Mouse (Mus musculus) heart, embryonic 11.5 days (tissue): ENCODE measurements around the gene Tk1. TPM values are rescaled to one million over a fixed set of nuclear protein-coding genes. Genes with fewer than 3 reads are reported as not detected.
"Not testable (repeated sequence)": the region's sequence is repeated elsewhere in the genome, so short reads cannot be mapped to it uniquely, and the experiment has no call there.

Source experiments
- ATAC-seq: fragments of 200-750 bp; cut with Nextera tagmentation; replicated peaks from 2 replicates; pipeline ENCODE4 v1.8.0; 2017; ENCODE audit warnings: moderate library complexity; ENCODE audit not compliant: insufficient number of reproducible peaks, low FRiP score, low TSS enrichment
- H3K27ac ChIP-seq: fragments of 300-500 bp; sonication (generic); 2 replicates; pipeline ENCODE4 v1.5.1; 2014; ENCODE audit warnings: mild to moderate bottlenecking, low read depth, low read length
- H3K27me3 ChIP-seq: fragments of 300-500 bp; sonication (generic); 2 replicates; pipeline ENCODE4 v1.6.1; 2014; ENCODE audit warnings: mild to moderate bottlenecking, low read length, mixed read lengths; ENCODE audit not compliant: control insufficient read depth, insufficient read depth
- H3K36me3 ChIP-seq: fragments of 300-500 bp; sonication (generic); 2 replicates; pipeline ENCODE4 v1.6.1; 2014; ENCODE audit warnings: mild to moderate bottlenecking, low read length, moderate library complexity, mixed read lengths; ENCODE audit not compliant: control insufficient read depth, insufficient read depth
- H3K4me1 ChIP-seq: fragments of 300-500 bp; sonication (generic); 2 replicates; pipeline ENCODE4 v1.6.1; 2014; ENCODE audit warnings: low read length; ENCODE audit not compliant: control insufficient read depth, insufficient read depth
- H3K4me2 ChIP-seq: fragments of 300-500 bp; sonication (generic); 2 replicates; pipeline ENCODE4 v1.6.1; 2014; ENCODE audit warnings: mild to moderate bottlenecking, moderate library complexity
- H3K4me3 ChIP-seq: fragments of 300-500 bp; sonication (generic); 2 replicates; pipeline ENCODE4 v1.5.1; 2014; ENCODE audit warnings: low read depth, low read length
- H3K9ac ChIP-seq: fragments of 300-500 bp; sonication (generic); 2 replicates; pipeline ENCODE4 v1.6.1; 2014; ENCODE audit warnings: mild to moderate bottlenecking, low read depth, low read length, moderate library complexity
- H3K9me3 ChIP-seq: fragments of 300-500 bp; sonication (generic); replicated peaks from 2 replicates; pipeline ENCODE4 v1.6.1; 2016; ENCODE audit warnings: low read length; ENCODE audit not compliant: control insufficient read depth
- WGBS: fragments of 180-500 bp; shearing (Covaris S2); extraction: QIAGEN DNeasy Blood & Tissue Kit; methylation state at CpG from one replicate; pipeline ENCODE4 v1.1.7; 2014; ENCODE audit not compliant: insufficient replicate concordance; 5-methylcytosine and 5-hydroxymethylcytosine counted together
- polyA plus RNA-seq: library from polyadenylated mRNA; unstranded; fragments of >200 nt; fragmentation: Nextera tagmentation; extraction: Ambion mirVana; gene quantifications from 2 replicates; pipeline ENCODE4 v1.2.1, GENCODE M21; 2014

Tk1 gene
- polyA plus RNA-seq, 1 experiment from 2014 or later = 98.5 TPM

DNA sequence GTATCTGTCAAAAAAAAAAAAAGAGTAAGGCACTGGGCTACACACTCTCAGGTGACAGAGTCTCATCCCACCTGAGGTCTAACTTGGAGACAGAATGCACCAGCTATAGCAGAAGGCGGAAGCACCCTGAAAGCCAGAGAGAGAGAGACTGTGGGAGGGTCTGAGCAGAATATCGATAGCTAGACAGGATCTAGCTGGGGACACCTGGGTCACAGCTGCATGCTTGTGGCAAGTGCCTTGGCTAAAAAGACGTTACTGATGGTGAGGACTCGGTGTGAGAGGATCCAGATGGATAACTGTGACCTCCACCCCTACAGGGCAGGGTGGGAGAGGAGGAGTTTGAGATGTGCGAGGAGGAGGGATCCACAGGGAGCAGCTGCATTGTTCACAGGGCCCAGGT is 28.9 kb downstream of the Tk1 start:
- Histone ChIP-seq H3K9me3 (no peaks in the 10 kb centered on the region), H3K27ac (peak overlapping the region; percentile 30; the same call in 1 of the 2 replicates), H3K27me3 (peaks cover 2% of the 10 kb centered on the region; the same call in 1 of the 2 replicates), H3K9ac (no peak overlapping the region), H3K4me1 (peaks cover 23% of the 10 kb centered on the region), H3K4me2 (peak overlapping the region; percentile 9; the same call in 1 of the 2 replicates), H3K4me3 (no peak overlapping the region), H3K36me3 (no peaks in the 10 kb centered on the region)
- WGBS = 38% methylated on average over 5 of the region's 5 CpGs
- ATAC-seq = no peak

DNA sequence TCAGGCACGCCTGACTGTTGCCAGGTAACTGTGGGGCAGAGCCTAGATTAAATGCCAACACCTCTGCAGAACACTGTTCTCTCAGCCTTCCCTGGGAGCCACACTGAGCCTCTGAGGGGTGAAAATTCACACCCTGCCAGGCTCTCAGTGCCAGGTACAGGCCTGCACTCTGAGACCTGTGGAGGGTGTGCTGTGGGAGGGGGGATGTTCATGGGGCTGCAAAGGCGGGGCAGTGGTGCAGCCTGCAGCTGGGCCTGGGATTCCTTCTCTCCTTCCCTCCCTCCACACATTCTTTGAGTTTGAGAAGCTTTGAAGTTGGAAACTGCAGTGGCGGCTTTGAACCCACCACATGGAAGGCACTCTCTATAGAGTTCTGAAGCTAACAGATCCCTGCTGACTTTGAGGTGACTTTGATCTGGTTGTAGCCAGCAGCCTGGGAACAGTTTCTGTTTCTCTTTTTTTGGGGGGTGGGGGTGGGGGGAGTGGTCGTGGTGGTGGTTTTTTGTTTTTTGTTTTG is 31.8 kb downstream of the Tk1 start:
- Histone ChIP-seq H3K4me2 (no peak overlapping the region), H3K27me3 (peaks cover 13% of the 10 kb centered on the region; the same call in 1 of the 2 replicates), H3K27ac (no peak overlapping the region), H3K4me1 (peaks cover 32% of the 10 kb centered on the region), H3K36me3 (no peaks in the 10 kb centered on the region), H3K4me3 (no peak overlapping the region), H3K9me3 (no peaks in the 10 kb centered on the region), H3K9ac (no peak overlapping the region)
- WGBS = 58% methylated on average over 4 of the region's 4 CpGs
- no peak for ATAC-seq

DNA sequence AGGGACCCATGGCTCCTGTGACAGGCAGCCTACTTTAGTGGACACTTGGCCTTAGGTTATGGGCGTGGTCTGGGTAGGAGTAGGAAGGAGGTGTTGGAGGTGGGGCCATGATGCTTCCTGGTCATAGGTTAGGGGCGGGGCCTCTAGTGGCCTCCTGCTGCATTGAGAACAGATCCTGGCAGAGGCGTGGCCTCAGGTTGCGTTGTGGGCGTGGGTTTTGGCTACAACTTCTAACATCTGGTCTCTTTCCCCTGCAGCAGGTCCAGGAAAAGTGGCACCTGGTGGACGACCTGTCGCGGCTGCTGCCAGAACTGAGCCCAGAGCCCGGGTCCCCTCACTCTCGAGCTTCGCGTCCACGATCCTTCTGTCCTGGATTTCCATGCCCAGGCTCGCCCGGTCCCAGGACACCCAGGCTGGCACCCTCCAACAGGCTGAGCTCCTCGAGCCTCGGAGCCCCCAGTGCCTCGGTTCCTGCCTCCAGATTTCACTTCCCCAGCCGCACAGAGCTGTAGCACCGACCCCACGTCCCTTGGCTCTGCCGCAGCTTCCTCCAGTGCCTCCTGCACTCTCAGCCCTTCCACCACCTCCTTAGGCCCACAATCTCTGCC is 33.5 kb downstream of the Tk1 start:
- H3K9me3 ChIP-seq = no peaks in the 10 kb centered on the region
- no peak overlapping the region for H3K27ac ChIP-seq
- 7% methylated on average over 22 of the region's 22 CpGs for WGBS
- peaks cover 21% of the 10 kb centered on the region for H3K4me1 ChIP-seq
- peak overlapping the region; percentile 52 for H3K9ac ChIP-seq
- H3K36me3 ChIP-seq = no peaks in the 10 kb centered on the region
- peak overlapping the region; percentile 66 for H3K4me2 ChIP-seq
- H3K27me3 ChIP-seq = peaks cover 13% of the 10 kb centered on the region; the same call in 1 of the 2 replicates
- H3K4me3 ChIP-seq = peak overlapping the region; percentile 27
- peak; percentile 80 for ATAC-seq

DNA sequence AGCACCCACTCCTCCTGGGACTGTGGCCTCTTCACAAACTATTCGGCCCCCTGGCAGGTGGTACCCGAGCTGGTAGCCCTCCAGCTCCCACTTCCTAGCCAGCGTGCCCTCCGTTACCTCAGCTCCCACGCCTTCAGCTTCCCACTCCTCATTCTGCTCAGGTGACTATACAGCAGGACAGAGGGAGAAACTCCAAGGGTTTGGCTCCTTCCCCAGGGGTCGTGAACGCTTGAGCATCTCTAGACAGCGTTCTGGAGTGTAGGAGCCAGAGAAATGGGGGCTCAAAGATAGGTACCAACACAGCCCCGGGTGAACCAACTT is 34.5 kb downstream of the Tk1 start:
- no peaks in the 10 kb centered on the region for H3K36me3 ChIP-seq
- H3K4me2 ChIP-seq = peak overlapping the region; percentile 3; the same call in 1 of the 2 replicates
- H3K27ac ChIP-seq = no peak overlapping the region
- ATAC-seq = no peak
- WGBS = 77% methylated on average over 9 of the region's 9 CpGs
- no peaks in the 10 kb centered on the region for H3K9me3 ChIP-seq
- no peak overlapping the region for H3K4me3 ChIP-seq
- H3K4me1 ChIP-seq = peaks cover 17% of the 10 kb centered on the region
- H3K9ac ChIP-seq = no peak overlapping the region
- H3K27me3 ChIP-seq = peaks cover 13% of the 10 kb centered on the region; the same call in 1 of the 2 replicates

DNA sequence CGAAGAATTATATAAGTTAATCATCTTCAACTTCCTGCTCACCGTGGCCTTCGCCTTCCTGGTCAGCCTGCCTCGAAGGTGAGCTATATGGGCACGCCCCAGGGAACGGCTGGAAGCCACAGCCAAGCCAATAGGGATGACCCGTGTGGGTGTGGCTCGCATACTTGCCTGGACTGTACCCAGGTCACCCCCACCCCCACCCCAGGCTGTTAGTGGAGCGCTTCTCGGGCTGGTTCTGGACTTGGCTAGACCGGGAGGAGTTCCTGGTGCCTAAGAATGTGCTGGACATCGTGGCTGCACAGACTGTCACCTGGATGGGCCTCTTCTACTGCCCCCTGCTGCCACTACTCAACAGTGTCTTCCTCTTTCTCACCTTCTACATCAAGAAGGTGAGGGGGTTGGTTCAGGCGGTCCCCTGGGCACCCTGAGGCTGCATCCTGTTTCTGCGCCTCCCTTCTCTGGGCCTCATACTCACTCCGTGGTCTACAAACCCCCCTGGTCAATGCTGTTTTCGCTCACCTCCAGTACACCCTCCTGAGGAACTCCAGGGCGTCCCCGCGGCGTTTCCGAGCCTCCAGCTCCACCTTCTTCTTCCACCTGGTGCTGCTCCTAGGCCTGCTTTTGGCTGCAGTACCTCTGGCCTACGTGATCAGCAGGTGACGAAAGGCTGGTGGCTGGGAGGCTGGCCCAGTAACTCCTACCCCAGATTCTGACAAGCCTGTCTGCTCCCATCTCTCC is 35.0 kb downstream of the Tk1 start:
- peak overlapping the region; percentile 6; the same call in 1 of the 2 replicates for H3K4me3 ChIP-seq
- no peak overlapping the region for H3K9ac ChIP-seq
- H3K9me3 ChIP-seq = no peaks in the 10 kb centered on the region
- ATAC-seq = peak; percentile 60; the same call in 1 of the 2 replicates
- H3K36me3 ChIP-seq = no peaks in the 10 kb centered on the region
- WGBS = 30% methylated on average over 23 of the region's 23 CpGs
- H3K27me3 ChIP-seq = peaks cover 13% of the 10 kb centered on the region; the same call in 1 of the 2 replicates
- no peak overlapping the region for H3K27ac ChIP-seq
- peaks cover 17% of the 10 kb centered on the region for H3K4me1 ChIP-seq
- H3K4me2 ChIP-seq = peak overlapping the region; percentile 59

DNA sequence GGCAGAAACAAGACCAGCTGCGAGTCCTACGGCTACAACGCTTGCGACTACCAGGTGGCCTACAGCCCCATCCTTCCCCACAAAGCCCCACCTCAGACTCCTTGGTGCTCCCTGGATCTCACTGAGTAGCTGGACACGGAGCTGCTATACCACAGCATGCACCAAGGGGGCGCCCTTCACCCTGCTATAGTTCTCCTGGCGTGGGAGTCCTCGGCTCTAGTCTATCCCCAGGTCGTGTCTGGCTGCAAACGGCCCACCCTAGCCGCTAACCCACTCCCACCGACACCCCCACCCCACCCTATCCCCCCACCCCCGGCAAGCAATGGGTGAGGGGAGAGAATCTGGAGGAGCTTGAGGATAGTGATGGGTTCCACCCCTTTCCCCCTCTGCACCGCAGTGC is 35.6 kb downstream of the Tk1 start:
- H3K4me2 ChIP-seq = peak overlapping the region; percentile 59
- ATAC-seq = peak; percentile 23; the same call in 1 of the 2 replicates
- no peaks in the 10 kb centered on the region for H3K9me3 ChIP-seq
- H3K9ac ChIP-seq = no peak overlapping the region
- H3K27me3 ChIP-seq = peaks cover 13% of the 10 kb centered on the region; the same call in 1 of the 2 replicates
- H3K36me3 ChIP-seq = no peaks in the 10 kb centered on the region
- 5% methylated on average over 14 of the region's 14 CpGs for WGBS
- peaks cover 17% of the 10 kb centered on the region for H3K4me1 ChIP-seq
- H3K27ac ChIP-seq = no peak overlapping the region
- peak overlapping the region; percentile 6; the same call in 1 of the 2 replicates for H3K4me3 ChIP-seq

DNA sequence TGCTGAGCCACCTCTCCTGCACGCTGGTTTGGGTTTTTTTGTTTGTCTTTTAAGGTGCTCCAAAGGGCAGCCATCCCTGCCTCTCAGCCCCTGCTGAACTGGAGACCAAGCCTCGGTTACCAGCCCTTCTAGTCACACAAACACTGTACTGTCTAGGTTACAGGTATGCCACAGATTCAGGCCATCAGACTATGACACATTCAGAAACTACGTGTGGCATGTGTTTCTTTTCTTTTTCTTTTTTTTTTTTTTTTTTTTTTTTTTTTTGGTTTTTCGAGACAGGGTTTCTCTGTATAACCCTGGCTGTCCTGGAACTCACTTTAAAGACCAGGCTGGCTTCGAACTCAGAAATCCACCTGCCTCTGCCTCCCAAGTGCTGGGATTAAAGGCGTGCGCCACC is 37.4 kb downstream of the Tk1 start:
- 82% methylated on average over 7 of the region's 7 CpGs for WGBS
- not testable (repeated sequence) for H3K4me2 ChIP-seq, H3K4me3 ChIP-seq, H3K9ac ChIP-seq, ATAC-seq, H3K9me3 ChIP-seq, H3K27ac ChIP-seq, H3K36me3 ChIP-seq
- peaks cover 18% of the 10 kb centered on the region for H3K27me3 ChIP-seq
- peaks cover 22% of the 10 kb centered on the region for H3K4me1 ChIP-seq

DNA sequence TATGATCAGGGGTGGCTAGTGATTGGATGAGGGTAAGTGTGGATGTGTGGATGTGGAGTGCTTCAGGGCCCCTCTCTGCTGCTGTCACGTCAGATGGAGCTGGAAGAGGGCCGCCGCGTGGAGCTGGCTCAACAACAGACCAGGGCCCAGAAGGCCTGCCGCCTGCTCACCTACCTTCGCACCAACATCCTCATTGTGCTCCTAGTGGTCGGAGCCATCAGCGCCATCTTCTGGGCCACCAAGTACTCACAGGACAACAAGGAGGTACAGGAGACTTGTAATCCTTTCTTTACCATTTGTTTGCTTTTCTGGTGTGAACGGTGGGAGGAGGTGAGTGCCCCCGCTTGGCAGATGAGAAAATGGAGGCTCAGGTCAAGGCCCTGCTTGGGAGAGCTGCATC is 39.6 kb downstream of the Tk1 start:
- Histone ChIP-seq H3K4me2 (no peak overlapping the region), H3K36me3 (no peaks in the 10 kb centered on the region), H3K4me1 (peaks cover 28% of the 10 kb centered on the region), H3K4me3 (no peak overlapping the region), H3K9ac (no peak overlapping the region), H3K27me3 (peaks cover 22% of the 10 kb centered on the region), H3K27ac (no peak overlapping the region), H3K9me3 (no peaks in the 10 kb centered on the region)
- 9% methylated on average over 10 of the region's 10 CpGs for WGBS
- ATAC-seq = no peak
